Mouse (Mus musculus) megakaryocyte, adult 5-6 weeks (primary cell): ENCODE results near the gene Rom1. TPM values are rescaled to one million over a fixed set of nuclear protein-coding genes. Genes with fewer than 3 reads are reported as not detected.
"Not testable (repeated sequence)": the region's sequence is repeated elsewhere in the genome, so short reads cannot be mapped to it uniquely, and the experiment has no call there.

ENCODE experiments used
- ATAC-seq: 2 replicates; pipeline ENCODE4 v1.8.0; 2016; ENCODE audit warnings: mild to moderate bottlenecking, inconsistent platforms; ENCODE audit not compliant: poor library complexity, severe bottlenecking
- total RNA-seq, 2 experiments: library from RNA; stranded (forward) in 1 of 2; stranded (reverse) in 1 of 2; fragments of 153-499, 151-499 nt in 1 of 2; fragments of 221-1000, 200-1000 nt in 1 of 2; gene quantifications; 2 replicates each; pipeline versions ENCODE4 v1.2.3 to v1.2.4; 2015 to 2017

Gene Rom1
- total RNA-seq, 2 experiments from 2014 or later: 1.4 to 3.2 TPM

- ATAC-seq: peak; percentile 99
Measured at GRCm38 (mm10) chr19:8897865-8898495, 31.2 kb downstream of the Rom1 start, which contains the start of gene Ganab. Ganab (plus strand) TSS chr19:8898071.

- 0 out of 2 replicates have a peak, but pooled peaks have one; percentile 0 for ATAC-seq
Measured at GRCm38 (mm10) chr19:8897211-8897864, 31.8 kb downstream of the Rom1 start.

- ATAC-seq: not testable (repeated sequence)
Measured at GRCm38 (mm10) chr19:8896231-8896630, 32.9 kb downstream of the Rom1 start.

- ATAC-seq: no peak
Measured at GRCm38 (mm10) chr19:8895397-8895960, 33.7 kb downstream of the Rom1 start.

GRCm38 (mm10) chr19:8892829-8893766 is 36.1 kb downstream of the Rom1 start, which contains the start of gene Ints5:
Ints5 (plus strand) TSS chr19:8893005.
- ATAC-seq: peak; percentile 61

- peak; percentile 95 for ATAC-seq
Measured at GRCm38 (mm10) chr19:8888511-8889385, 40.4 kb downstream of the Rom1 start, which contains the start of the genes 1810009A15Rik and Gm49416. 1810009A15Rik (plus strand) TSS chr19:8888853. Gm49416 (plus strand) TSS chr19:8888926.

GRCm38 (mm10) chr19:8887585-8888463 is 41.3 kb downstream of the Rom1 start:
- ATAC-seq: no peak

GRCm38 (mm10) chr19:8886916-8887584 is 42.1 kb downstream of the Rom1 start:
- no peak for ATAC-seq

GRCm38 (mm10) chr19:8883616-8884015 is 45.5 kb downstream of the Rom1 start, which contains the start of the genes Lbhd1 and Gm49403:
Lbhd1 (plus strand) TSS chr19:8883732.
Gm49403 (plus strand) TSS chr19:8883930.
- ATAC-seq: no peak

GRCm38 (mm10) chr19:8881034-8881392 is 48.1 kb downstream of the Rom1 start:
- ATAC-seq: no peak

GRCm38 (mm10) chr19:8880311-8881033 is 48.7 kb downstream of the Rom1 start, which contains the start of gene Uqcc3:
Uqcc3 (minus strand) TSS chr19:8880923.
- peak; percentile 99 for ATAC-seq

Other genes with a start within 250 kb of the Rom1 start
Only the 30 nearest of the 32 such genes appear.
- gene Wdr74, start 193.5 kb downstream of the Rom1 start, total RNA-seq (2015): 30.3 and 37.1 TPM in 2 replicates
- 38.2 and 38.5 TPM in 2 replicates for gene Wdr74, start 193.5 kb downstream of the Rom1 start, total RNA-seq (2017)
- gene 1700092M07Rik, start 188.6 kb downstream of the Rom1 start, total RNA-seq (2015): 0.83 TPM in 1 of 2 replicates, not detected in the other
- gene 1700092M07Rik, start 188.6 kb downstream of the Rom1 start, total RNA-seq (2017): 1.3 TPM in 1 of 2 replicates, not detected in the other
- gene Stx5a, start 187.9 kb downstream of the Rom1 start, total RNA-seq (2015): 40.9 and 55.3 TPM in 2 replicates
- 40.8 and 65.6 TPM in 2 replicates for gene Stx5a, start 187.9 kb downstream of the Rom1 start, total RNA-seq (2017)
- 257 and 292 TPM in 2 replicates for gene Nxf1, start 172.3 kb downstream of the Rom1 start, total RNA-seq (2015)
- gene Nxf1, start 172.3 kb downstream of the Rom1 start, total RNA-seq (2017): 69.7 and 76.0 TPM in 2 replicates
- gene Tmem223, start 158.4 kb downstream of the Rom1 start, total RNA-seq (2015): 28.1 and 36.6 TPM in 2 replicates
- 11.6 and 12.0 TPM in 2 replicates for gene Tmem223, start 158.4 kb downstream of the Rom1 start, total RNA-seq (2017)
- gene Tmem179b, start 154.9 kb downstream of the Rom1 start, total RNA-seq (2015): 172 and 177 TPM in 2 replicates
- gene Tmem179b, start 154.9 kb downstream of the Rom1 start, total RNA-seq (2017): 98.4 and 108 TPM in 2 replicates
- 5.1 and 6.2 TPM in 2 replicates for gene Taf6l, start 142.9 kb downstream of the Rom1 start, total RNA-seq (2015)
- 8.9 and 9.8 TPM in 2 replicates for gene Taf6l, start 142.9 kb downstream of the Rom1 start, total RNA-seq (2017)
- 124 and 125 TPM in 2 replicates for gene Polr2g, start 130.8 kb downstream of the Rom1 start, total RNA-seq (2015)
- gene Polr2g, start 130.8 kb downstream of the Rom1 start, total RNA-seq (2017): 54.1 and 58.2 TPM in 2 replicates
- 0.62 and 2.3 TPM in 2 replicates for gene Zbtb3, start 126.8 kb downstream of the Rom1 start, total RNA-seq (2015)
- 1.8 and 2.5 TPM in 2 replicates for gene Zbtb3, start 126.8 kb downstream of the Rom1 start, total RNA-seq (2017)
- 28.6 and 31.0 TPM in 2 replicates for gene Ttc9c, start 110.0 kb downstream of the Rom1 start, total RNA-seq (2015)
- 53.6 and 63.7 TPM in 2 replicates for gene Ttc9c, start 110.0 kb downstream of the Rom1 start, total RNA-seq (2017)
- 52.3 and 56.0 TPM in 2 replicates for gene Hnrnpul2, start 109.3 kb downstream of the Rom1 start, total RNA-seq (2015)
- 72.8 and 94.4 TPM in 2 replicates for gene Hnrnpul2, start 109.3 kb downstream of the Rom1 start, total RNA-seq (2017)
- not detected in 2 replicates for gene AC129217.1, start 99.6 kb downstream of the Rom1 start, total RNA-seq (2015)
- gene AC129217.1, start 99.6 kb downstream of the Rom1 start, total RNA-seq (2017): 1.8 and 5.9 TPM in 2 replicates
- 84.8 and 97.8 TPM in 2 replicates for gene Bscl2, start 91.9 kb downstream of the Rom1 start, total RNA-seq (2015)
- gene Bscl2, start 91.9 kb downstream of the Rom1 start, total RNA-seq (2017): 48.1 and 49.6 TPM in 2 replicates
- gene Gng3, start 90.2 kb downstream of the Rom1 start, total RNA-seq (2015): 0.16 TPM in 1 of 2 replicates, not detected in the other
- not detected in 2 replicates for gene Gng3, start 90.2 kb downstream of the Rom1 start, total RNA-seq (2017)
- 0.16 and 0.55 TPM in 2 replicates for gene Lrrn4cl, start 78.6 kb downstream of the Rom1 start, total RNA-seq (2015)
- gene Lrrn4cl, start 78.6 kb downstream of the Rom1 start, total RNA-seq (2017): 0.12 TPM in 1 of 2 replicates, not detected in the other
- gene Ubxn1, start 57.9 kb downstream of the Rom1 start, total RNA-seq (2015): 63.2 and 66.8 TPM in 2 replicates
- gene Ubxn1, start 57.9 kb downstream of the Rom1 start, total RNA-seq (2017): 149 and 168 TPM in 2 replicates
- 39.9 and 41.9 TPM in 2 replicates for gene Uqcc3, start 48.4 kb downstream of the Rom1 start, total RNA-seq (2015)
- gene Uqcc3, start 48.4 kb downstream of the Rom1 start, total RNA-seq (2017): 58.1 and 75.6 TPM in 2 replicates
- gene Lbhd1, start 45.6 kb downstream of the Rom1 start, total RNA-seq (2015): 29.0 and 50.8 TPM in 2 replicates
- 5.2 and 7.5 TPM in 2 replicates for gene Lbhd1, start 45.6 kb downstream of the Rom1 start, total RNA-seq (2017)
- not detected in 2 replicates for gene Gm49403, start 45.4 kb downstream of the Rom1 start, total RNA-seq (2015)
- not detected in 2 replicates for gene Gm49403, start 45.4 kb downstream of the Rom1 start, total RNA-seq (2017)
- gene 1810009A15Rik, start 40.5 kb downstream of the Rom1 start, total RNA-seq (2015): 43.9 and 64.0 TPM in 2 replicates
- 61.2 and 66.3 TPM in 2 replicates for gene 1810009A15Rik, start 40.5 kb downstream of the Rom1 start, total RNA-seq (2017)
- 0.27 TPM in 1 of 2 replicates, not detected in the other for gene Gm49416, start 40.4 kb downstream of the Rom1 start, total RNA-seq (2015)
- 0.85 TPM in 1 of 2 replicates, not detected in the other for gene Gm49416, start 40.4 kb downstream of the Rom1 start, total RNA-seq (2017)
- 9.1 and 9.3 TPM in 2 replicates for gene Ints5, start 36.4 kb downstream of the Rom1 start, total RNA-seq (2015)
- gene Ints5, start 36.4 kb downstream of the Rom1 start, total RNA-seq (2017): 10.2 and 11.3 TPM in 2 replicates
- gene Ganab, start 31.3 kb downstream of the Rom1 start, total RNA-seq (2015): 69.0 and 71.3 TPM in 2 replicates
- gene Ganab, start 31.3 kb downstream of the Rom1 start, total RNA-seq (2017): 51.7 and 58.4 TPM in 2 replicates
- 19.5 and 23.3 TPM in 2 replicates for gene B3gat3, start 9.0 kb downstream of the Rom1 start, total RNA-seq (2015)
- gene B3gat3, start 9.0 kb downstream of the Rom1 start, total RNA-seq (2017): 28.9 and 29.8 TPM in 2 replicates
- 17.1 and 18.0 TPM in 2 replicates for gene Eml3, start 196 bp upstream of the Rom1 start, total RNA-seq (2015)
- 29.3 and 32.0 TPM in 2 replicates for gene Eml3, start 196 bp upstream of the Rom1 start, total RNA-seq (2017)
- 47.3 and 53.3 TPM in 2 replicates for gene Mta2, start 12.5 kb upstream of the Rom1 start, total RNA-seq (2015)
- gene Mta2, start 12.5 kb upstream of the Rom1 start, total RNA-seq (2017): 98.8 and 106 TPM in 2 replicates
- gene Tut1, start 24.5 kb upstream of the Rom1 start, total RNA-seq (2015): 1.7 and 2.9 TPM in 2 replicates
- gene Tut1, start 24.5 kb upstream of the Rom1 start, total RNA-seq (2017): 8.8 and 9.9 TPM in 2 replicates
- 319 and 343 TPM in 2 replicates for gene Eef1g, start 37.7 kb upstream of the Rom1 start, total RNA-seq (2015)
- gene Eef1g, start 37.7 kb upstream of the Rom1 start, total RNA-seq (2017): 206 and 209 TPM in 2 replicates
- 372 and 397 TPM in 2 replicates for gene Ahnak, start 59.9 kb upstream of the Rom1 start, total RNA-seq (2015)
- 659 and 727 TPM in 2 replicates for gene Ahnak, start 59.9 kb upstream of the Rom1 start, total RNA-seq (2017)
- gene Scgb1a1, start 158.6 kb upstream of the Rom1 start, total RNA-seq (2015): 0.82 and 1.5 TPM in 2 replicates
- 1.6 TPM in 1 of 2 replicates, not detected in the other for gene Scgb1a1, start 158.6 kb upstream of the Rom1 start, total RNA-seq (2017)